Mouse (Mus musculus) C2C12 (cell line): ENCODE results near the gene Nat9. TPM values are rescaled to one million over a fixed set of nuclear protein-coding genes. Genes with fewer than 3 reads are reported as not detected.

ENCODE experiments used
- H3K27me3 ChIP-seq: one replicate; pipeline ENCODE4 v1.6.1; 2011; ENCODE audit not compliant: control insufficient read depth, insufficient read depth, insufficient read length
- H3K36me3 ChIP-seq: one replicate; pipeline ENCODE4 v1.6.1; 2011; ENCODE audit not compliant: control insufficient read depth, insufficient read depth
- H3K4me3 ChIP-seq: one replicate; pipeline ENCODE4 v1.5.1; 2011; ENCODE audit warnings: mild to moderate bottlenecking, control low read depth; ENCODE audit not compliant: poor library complexity, insufficient read depth, severe bottlenecking
- H3K79me2 ChIP-seq: one replicate; pipeline ENCODE4 v1.6.1; 2011; ENCODE audit not compliant: control insufficient read depth, insufficient read depth
- H3K79me3 ChIP-seq: one replicate; pipeline ENCODE4 v1.6.1; 2011; ENCODE audit warnings: low read depth, control low read depth
- H3ac ChIP-seq: one replicate; pipeline ENCODE3; 2011; ENCODE audit warnings: low read depth; ENCODE audit not compliant: control insufficient read depth, insufficient read length
- CEBPB ChIP-seq: IDR thresholded peaks from one replicate; pipeline ENCODE4 v1.6.1; 2011; ENCODE audit warnings: low read depth, mild to moderate bottlenecking, control low read depth, moderate library complexity
- CTCF ChIP-seq: IDR thresholded peaks from one replicate; pipeline ENCODE4 v1.5.1; 2011; ENCODE audit not compliant: control insufficient read depth, insufficient read depth, insufficient read length
- FOSL1 ChIP-seq: IDR thresholded peaks from one replicate; pipeline ENCODE4 v1.8.0; 2011; ENCODE audit warnings: mild to moderate bottlenecking, low read length; ENCODE audit not compliant: poor library complexity, insufficient read depth, severe bottlenecking
- MAX ChIP-seq: IDR thresholded peaks from one replicate; pipeline ENCODE4 v1.6.1; 2011; ENCODE audit warnings: mild to moderate bottlenecking, control low read depth
- MYOD1 ChIP-seq: IDR thresholded peaks from one replicate; pipeline ENCODE4 v1.6.1; 2011; ENCODE audit warnings: low read depth; ENCODE audit not compliant: control insufficient read depth, insufficient read length
- MYOG ChIP-seq: IDR thresholded peaks from one replicate; pipeline ENCODE4 v1.6.1; 2011; ENCODE audit not compliant: control insufficient read depth, insufficient read length; ENCODE audit errors: extremely low read depth
- USF1 ChIP-seq: IDR thresholded peaks from one replicate; pipeline ENCODE4 v1.6.1; 2011; ENCODE audit warnings: low read depth, mild to moderate bottlenecking, control low read depth, moderate library complexity
- polyA plus RNA-seq: library from polyadenylated mRNA; unstranded; fragments of >200 nt; fragmentation: generic; extraction: Trizol; gene quantifications from one replicate; pipeline ENCODE4 v1.2.1, GENCODE M21; 2012; ENCODE audit warnings: missing spikeins

Nat9 gene
- polyA plus RNA-seq, 1 experiment = 9.1 TPM

- Histone ChIP-seq H3ac (no peak overlapping the region), H3K36me3 (no peaks in the 10 kb centered on the region), H3K79me3 (peaks cover 1% of the 10 kb centered on the region), H3K79me2 (peaks cover 10% of the 10 kb centered on the region), H3K4me3 (no peak overlapping the region), H3K27me3 (no peaks in the 10 kb centered on the region)
- no peak for TF ChIP-seq MYOD1
- TF ChIP-seq MYOG = no peak
- no peak for TF ChIP-seq CEBPB
- TF ChIP-seq MAX = no peak
- TF ChIP-seq CTCF = no peak
- TF ChIP-seq FOSL1 = no peak
- TF ChIP-seq USF1 = no peak
These were observed 18.2 kb downstream of the Nat9 start for GRCm38 (mm10) chr11:115169430-115169829.

- H3K79me3 ChIP-seq = peaks cover 1% of the 10 kb centered on the region
- H3K4me3 ChIP-seq = no peak overlapping the region
- no peak for TF ChIP-seq FOSL1
- no peak for TF ChIP-seq MYOD1
- TF ChIP-seq CEBPB = no peak
- no peak for TF ChIP-seq MYOG
- TF ChIP-seq MAX = no peak
- no peak for TF ChIP-seq USF1
- no peak for TF ChIP-seq CTCF
- peaks cover 10% of the 10 kb centered on the region for H3K79me2 ChIP-seq
- H3K27me3 ChIP-seq = no peaks in the 10 kb centered on the region
- no peaks in the 10 kb centered on the region for H3K36me3 ChIP-seq
- H3ac ChIP-seq = no peak overlapping the region
These were observed 19.9 kb downstream of the Nat9 start for GRCm38 (mm10) chr11:115167631-115168249.

- Histone ChIP-seq H3K79me2 (peaks cover 10% of the 10 kb centered on the region), H3K36me3 (no peaks in the 10 kb centered on the region), H3K4me3 (no peak overlapping the region), H3K79me3 (peaks cover 1% of the 10 kb centered on the region), H3K27me3 (no peaks in the 10 kb centered on the region), H3ac (no peak overlapping the region)
- TF ChIP-seq MAX (no peak), CEBPB (no peak), MYOD1 (no peak), FOSL1 (no peak), MYOG (no peak), USF1 (no peak), CTCF (no peak)
These were observed 20.9 kb downstream of the Nat9 start for GRCm38 (mm10) chr11:115166776-115167175.

DNA sequence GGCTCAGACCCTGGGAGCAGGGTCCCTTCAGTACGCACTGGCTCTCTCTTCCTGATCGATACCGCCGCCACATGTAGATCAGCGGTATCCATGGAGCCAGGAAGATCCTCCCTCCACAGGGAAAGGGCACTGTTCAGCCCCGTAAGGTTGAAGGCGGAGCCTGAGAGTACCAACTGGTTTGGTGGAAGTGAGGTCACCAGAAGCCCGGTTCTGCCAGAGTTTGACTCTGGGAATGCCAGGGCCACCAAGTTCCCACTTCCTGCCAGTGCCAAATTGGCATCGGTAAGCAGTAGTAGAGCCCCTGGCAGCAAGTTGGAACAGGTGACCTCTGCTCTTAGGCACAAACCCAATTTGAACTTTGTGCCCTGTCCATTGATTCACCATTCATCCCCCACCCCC lies 22.7 kb downstream of the Nat9 start:
- H3K36me3 ChIP-seq = no peaks in the 10 kb centered on the region
- no peak for TF ChIP-seq CEBPB
- TF ChIP-seq USF1 = no peak
- TF ChIP-seq FOSL1 = no peak
- no peak for TF ChIP-seq MAX
- no peak for TF ChIP-seq MYOD1
- no peak for TF ChIP-seq MYOG
- no peak for TF ChIP-seq CTCF

DNA sequence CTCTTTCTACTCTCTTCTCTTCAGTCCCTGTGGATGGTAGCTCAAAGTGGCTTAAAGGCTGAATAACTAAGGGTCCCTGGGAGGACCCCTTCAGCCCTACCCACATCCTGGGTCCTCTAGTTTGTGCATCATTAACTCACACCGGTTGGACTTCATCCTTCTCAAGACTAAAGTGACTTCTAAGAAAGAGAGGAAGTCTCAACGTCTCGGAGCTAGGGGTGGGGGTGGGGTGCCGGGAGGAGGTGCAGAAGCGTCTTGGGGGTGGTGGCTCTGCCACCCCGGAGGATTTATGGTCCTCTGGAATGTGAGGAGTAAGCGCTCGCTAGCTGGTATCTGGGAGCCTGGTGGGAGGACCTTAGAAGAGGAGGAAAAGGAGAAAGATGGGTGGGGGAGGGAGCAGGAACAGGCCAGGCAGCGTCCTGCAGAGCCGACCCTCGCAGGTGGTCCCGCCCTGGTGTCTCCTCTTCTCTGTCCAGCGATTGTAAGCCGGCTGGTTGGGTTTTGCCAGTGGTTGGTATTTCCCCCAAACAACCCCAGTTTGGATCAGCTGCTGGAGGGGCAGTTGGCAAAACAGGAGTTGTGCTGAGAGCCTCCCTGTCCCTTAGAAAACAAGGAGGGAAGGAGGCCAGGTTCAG lies 23.2 kb downstream of the Nat9 start:
- peaks cover 1% of the 10 kb centered on the region for H3K79me3 ChIP-seq
- H3K4me3 ChIP-seq = peak overlapping the region; percentile 57
- H3K36me3 ChIP-seq = no peaks in the 10 kb centered on the region
- no peaks in the 10 kb centered on the region for H3K27me3 ChIP-seq
- no peak for TF ChIP-seq FOSL1
- TF ChIP-seq CTCF = no peak
- no peak for TF ChIP-seq MAX
- TF ChIP-seq USF1 = no peak
- TF ChIP-seq CEBPB = no peak
- TF ChIP-seq MYOG = no peak
- no peak for TF ChIP-seq MYOD1
- H3K79me2 ChIP-seq = peaks cover 10% of the 10 kb centered on the region
- peak overlapping the region; percentile 53 for H3ac ChIP-seq

More for the DNA sequence above, 22.7 kb downstream of the Nat9 start:
- Histone ChIP-seq H3K4me3 (peak overlapping the region; percentile 57), H3K79me2 (peaks cover 10% of the 10 kb centered on the region), H3K79me3 (peaks cover 1% of the 10 kb centered on the region), H3ac (peak overlapping the region; percentile 53), H3K27me3 (no peaks in the 10 kb centered on the region)
